Mouse (Mus musculus) right cerebral cortex, adult 2 months (tissue): ENCODE measurements around the gene Slc10a1.

Experiments
- DNase-seq, 2 experiments: peaks; one replicate each; pipeline ENCODE4 v3.0.0; 2021 to 2022; ENCODE audit warnings: low spot score in 2 of 2

The Slc10a1 gene

GRCm38 (mm10) chr12:80927518-80927917, 41.0 kb downstream of the Slc10a1 start:
- no peak for DNase-seq

- no peak for DNase-seq
These were observed 42.0 kb downstream of the Slc10a1 start for GRCm38 (mm10) chr12:80926550-80926949.

GRCm38 (mm10) chr12:80925919-80926318, 42.6 kb downstream of the Slc10a1 start:
- DNase-seq, result no peak

GRCm38 (mm10) chr12:80924205-80924604, 44.3 kb downstream of the Slc10a1 start:
- DNase-seq, result no peak

GRCm38 (mm10) chr12:80923602-80924001, 44.9 kb downstream of the Slc10a1 start:
- no peak for DNase-seq

- DNase-seq, result peak; percentile 23 to 24
These were observed 45.6 kb downstream of the Slc10a1 start for GRCm38 (mm10) chr12:80922869-80923268.

- no peak for DNase-seq
These were observed 47.2 kb downstream of the Slc10a1 start for GRCm38 (mm10) chr12:80921301-80921700.

GRCm38 (mm10) chr12:80917764-80918163, 50.7 kb downstream of the Slc10a1 start:
- DNase-seq, result no peak

- no peak for DNase-seq
These were observed 58.9 kb downstream of the Slc10a1 start for GRCm38 (mm10) chr12:80909631-80910030.
